Mouse (Mus musculus) forelimb bud, embryonic 11.5 days (tissue): ENCODE measurements at regions not wholly inside any gene's neighbourhood (a gene's known extent, or its start where the extent isn't known, plus 50 kb on each side); places are given as distances from the start of the nearest gene placed in this dataset.

ENCODE experiments used
- DNase-seq: peaks from one replicate; pipeline ENCODE4 v3.0.0-alpha.2; 2012; ENCODE audit warnings: low read depth, low spot score

- DNase-seq = no peak
Observed at GRCm38 (mm10) chr5:119058231-119058851, 497.9 kb downstream of the Med13l start.

DNA sequence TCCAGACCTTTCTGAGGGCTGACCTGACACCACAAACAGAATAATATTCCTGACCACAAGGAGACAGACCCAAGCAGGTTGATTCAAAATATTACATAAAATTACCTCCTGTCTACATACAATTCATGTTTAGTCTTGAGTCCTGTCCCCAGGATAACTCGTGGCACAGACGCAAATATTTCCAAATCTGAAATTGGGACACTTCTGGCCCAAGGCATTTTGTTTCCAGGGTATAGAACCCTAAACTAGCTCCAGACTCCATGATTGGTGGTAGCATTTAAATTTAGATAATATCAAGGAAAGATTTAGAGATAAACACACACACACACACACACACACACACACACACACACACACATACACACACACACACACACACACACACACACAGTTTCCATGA lies 498.7 kb downstream of the Med13l start:
- no peak for DNase-seq

DNA sequence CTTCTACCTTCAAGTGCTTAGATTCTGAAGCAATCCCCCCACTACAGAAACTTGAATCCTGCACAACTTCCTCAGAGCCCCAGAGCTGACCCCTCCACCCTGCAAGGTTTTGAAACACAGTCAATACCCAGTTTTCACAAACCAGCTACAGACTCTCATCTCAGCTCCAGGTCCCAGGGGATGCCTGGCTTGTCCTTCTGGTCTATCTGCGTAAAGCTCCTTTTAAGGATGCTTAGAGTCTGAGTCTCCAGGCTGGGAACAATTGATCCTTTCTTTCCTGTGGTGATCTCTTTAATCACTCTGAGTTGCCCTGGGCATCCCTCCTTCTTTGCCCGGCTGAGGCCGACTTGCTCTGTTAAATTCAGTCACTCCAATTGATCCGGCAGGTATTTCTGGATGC lies 500.4 kb downstream of the Med13l start:
- DNase-seq = no peak

GRCm38 (mm10) chr5:119062478-119062877 lies 502.0 kb downstream of the Med13l start:
- no peak for DNase-seq

DNA sequence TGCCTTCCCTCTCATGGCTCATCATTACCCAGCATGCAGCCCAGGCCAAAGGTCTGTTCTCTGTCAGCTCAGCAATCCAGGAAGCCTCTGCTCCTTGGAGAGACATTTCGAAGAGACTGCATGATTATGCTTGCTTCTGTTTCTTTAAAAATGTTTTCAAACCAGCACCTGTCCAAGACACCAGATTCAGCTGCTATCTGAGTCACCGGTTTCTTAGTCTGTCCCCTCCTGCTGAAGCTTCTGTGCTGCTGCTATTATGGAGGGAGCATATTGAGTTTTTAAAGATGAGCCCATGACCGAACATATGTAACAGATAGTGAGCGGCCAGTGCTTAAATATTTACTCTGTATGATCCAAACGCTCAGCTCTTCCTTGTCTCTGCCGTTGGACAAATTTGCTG lies 506.2 kb downstream of the Med13l start:
- DNase-seq = no peak

DNA sequence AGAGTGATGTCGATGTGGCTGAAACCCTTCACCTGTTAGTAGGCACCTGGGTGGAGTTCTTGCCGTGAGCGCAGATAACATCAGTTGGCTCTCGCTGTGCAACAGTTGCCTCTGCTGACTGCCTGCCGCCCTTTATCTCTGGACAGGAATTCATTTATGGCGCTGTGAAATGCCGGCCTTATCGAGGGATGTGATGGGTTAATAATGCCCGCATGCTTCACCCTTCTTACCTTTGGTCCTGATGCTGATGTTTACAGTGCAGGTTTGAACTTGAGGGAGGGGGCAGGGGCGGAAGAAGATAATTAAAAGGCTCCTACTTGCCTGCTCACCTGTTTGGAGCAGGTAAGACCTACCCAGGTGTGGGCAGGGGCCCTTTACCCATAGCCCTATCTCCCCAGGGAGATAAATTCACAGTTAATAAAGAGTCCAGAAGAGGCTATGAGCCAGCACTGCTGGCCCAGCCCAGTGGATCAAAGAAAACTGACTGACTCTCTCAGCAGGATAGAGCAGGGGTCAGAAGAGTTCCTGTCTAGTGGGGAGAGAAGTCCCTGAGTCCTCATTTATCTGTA lies 509.4 kb downstream of the Med13l start:
- no peak for DNase-seq

- DNase-seq = no peak
Observed at GRCm38 (mm10) chr5:119072712-119073111, 512.2 kb downstream of the Med13l start.

GRCm38 (mm10) chr5:119080747-119081146 lies 520.3 kb downstream of the Med13l start:
- DNase-seq = no peak

GRCm38 (mm10) chr5:119082895-119083294 lies 522.4 kb downstream of the Med13l start:
- DNase-seq = no peak

- no peak for DNase-seq
Observed at GRCm38 (mm10) chr5:119097576-119098193, 537.2 kb downstream of the Med13l start.

- no peak for DNase-seq
Observed at GRCm38 (mm10) chr5:119099817-119100216, 539.3 kb downstream of the Med13l start.

- no peak for DNase-seq
Observed at GRCm38 (mm10) chr5:119103503-119103902, 543.0 kb downstream of the Med13l start.

GRCm38 (mm10) chr5:119107898-119108297 lies 547.4 kb downstream of the Med13l start:
- DNase-seq = no peak

DNA sequence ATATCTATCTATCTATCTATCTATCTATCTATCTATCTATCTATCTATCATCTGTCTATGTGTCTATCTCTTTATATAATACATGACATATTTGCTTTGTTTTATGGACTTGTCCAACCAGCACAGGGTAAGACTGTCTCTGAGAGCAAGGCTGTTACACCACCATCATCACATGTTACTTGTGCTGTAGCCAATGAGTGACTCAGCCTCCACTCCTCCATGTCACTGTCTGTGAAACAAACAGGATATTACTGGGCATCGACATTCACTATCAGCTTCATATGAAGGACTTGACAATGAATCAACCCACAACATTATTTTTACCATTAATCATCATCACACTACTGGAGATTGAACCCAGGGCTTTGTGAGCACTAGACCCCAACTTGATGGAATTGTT lies 549.0 kb downstream of the Med13l start:
- DNase-seq = no peak

DNA sequence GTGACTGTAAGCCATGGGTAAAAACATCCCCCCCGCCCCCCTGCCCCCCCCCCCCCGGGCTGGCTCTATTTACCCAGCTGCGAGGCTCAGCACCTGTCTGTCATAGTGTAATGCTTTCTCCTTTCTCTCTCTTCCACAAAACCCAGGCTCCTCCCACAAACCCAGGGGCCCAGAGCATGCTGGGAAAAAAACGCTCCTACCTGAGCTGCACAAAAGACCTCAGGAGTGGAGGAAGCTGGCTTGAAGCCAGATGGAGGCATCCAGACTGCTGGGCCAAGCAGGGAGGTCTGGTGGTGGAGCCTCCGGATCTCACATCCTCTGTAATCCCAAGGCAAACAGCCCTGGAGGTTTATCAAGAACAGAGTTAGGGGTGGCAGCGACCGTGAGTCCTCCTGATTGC lies 553.6 kb downstream of the Med13l start:
- no peak for DNase-seq

GRCm38 (mm10) chr5:119125745-119126144 lies 544.7 kb upstream of the Tbx3 start:
- no peak for DNase-seq

DNA sequence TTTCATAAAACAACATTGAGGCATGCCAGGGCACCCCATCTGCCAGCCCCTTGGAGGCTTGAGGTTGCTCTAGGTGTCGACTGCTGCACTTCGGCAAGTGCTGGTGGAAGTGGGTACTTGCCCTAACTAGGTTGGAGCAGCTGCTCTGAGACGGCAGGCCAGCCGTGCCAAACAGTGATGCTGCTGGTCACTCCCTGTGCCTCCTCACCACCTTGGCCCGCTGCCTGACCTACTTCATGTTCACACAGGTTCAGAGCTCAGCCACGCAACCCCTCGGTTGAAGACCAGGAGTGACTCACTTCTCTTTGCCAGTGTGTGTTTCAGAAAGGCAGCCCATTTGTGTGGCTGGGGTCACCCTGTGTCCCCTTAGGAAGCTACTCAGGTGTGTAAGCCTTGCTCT lies 540.3 kb upstream of the Tbx3 start:
- no peak for DNase-seq

GRCm38 (mm10) chr5:119131461-119131860 lies 539.0 kb upstream of the Tbx3 start:
- no peak for DNase-seq

- DNase-seq = no peak
Observed at GRCm38 (mm10) chr5:119133378-119133777, 537.1 kb upstream of the Tbx3 start.

- no peak for DNase-seq
Observed at GRCm38 (mm10) chr5:119136916-119137315, 533.6 kb upstream of the Tbx3 start.

DNA sequence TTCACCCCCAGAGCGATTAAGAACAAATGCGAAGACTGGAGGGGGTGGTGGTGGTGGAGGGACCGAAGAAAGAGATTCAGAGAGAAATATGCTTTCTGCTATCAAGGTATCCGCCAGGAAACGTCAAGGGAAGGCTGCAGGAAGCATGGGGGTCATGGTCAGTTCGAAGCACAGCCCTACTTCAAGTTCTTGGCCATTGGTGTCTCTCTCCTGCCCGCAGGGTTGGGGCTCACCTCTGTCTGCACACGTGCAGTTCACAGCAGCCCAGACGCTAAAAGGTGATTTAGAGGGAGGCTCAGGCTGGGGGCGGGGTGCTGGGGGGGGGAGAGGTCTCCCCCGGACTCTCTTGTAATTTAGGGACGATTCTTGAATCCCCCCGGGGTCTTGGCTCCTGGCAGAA lies 533.1 kb upstream of the Tbx3 start:
- DNase-seq = no peak

DNA sequence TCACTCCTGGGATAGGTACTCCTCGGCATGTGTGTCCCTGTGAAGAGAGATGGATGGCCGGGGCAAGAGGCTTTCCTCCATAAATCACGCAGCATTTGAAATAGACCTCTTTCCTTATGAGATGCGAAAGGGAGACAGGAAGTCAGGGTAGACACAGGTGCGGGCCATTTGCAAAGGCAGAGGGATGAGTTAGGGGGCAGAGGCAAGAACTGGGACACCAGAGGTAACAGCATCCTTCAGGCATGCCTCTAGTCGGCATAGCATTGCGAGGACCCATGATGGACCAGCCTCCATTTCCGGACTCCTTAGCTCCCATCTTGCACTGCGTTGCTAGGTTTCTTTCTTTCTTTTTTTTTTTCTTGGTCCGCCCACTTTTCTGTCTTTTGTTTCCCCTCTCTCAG lies 532.6 kb upstream of the Tbx3 start:
- DNase-seq = peak; percentile 53

GRCm38 (mm10) chr5:119138293-119138692 lies 532.2 kb upstream of the Tbx3 start:
- no peak for DNase-seq
